Mouse (Mus musculus) erythroblast, embryonic 14.5 days (primary cell): Measurements from ENCODE around the gene Gm47791.

Source experiments
- GATA1 ChIP-seq: IDR thresholded peaks from 2 replicates; pipeline ENCODE4 v1.6.1; 2012; ENCODE audit warnings: low read length, inconsistent platforms, mixed read lengths
- TAL1 ChIP-seq: IDR thresholded peaks from 3 replicates; pipeline ENCODE4 v1.6.1; 2012; ENCODE audit warnings: low read length, inconsistent platforms, mixed read lengths

GRCm38 (mm10) chr1:82759520-82759919, 11.5 kb downstream of the Gm47791 start:
- no peak for TF ChIP-seq GATA1
- TF ChIP-seq TAL1: no peak
